Mouse (Mus musculus) kidney, adult 8-10 months (tissue): Measurements from ENCODE around the gene 5730455P16Rik.
A peak's percentile ranks its signal among the peaks of the same experiment; 100 is the strongest.
"Not testable (repeated sequence)": the region's sequence is repeated elsewhere in the genome, so short reads cannot be mapped to it uniquely, and the experiment has no call there.

Experiments
- DNase-seq, 2 experiments: peaks; one replicate each; pipeline ENCODE4 v3.0.0; 2022

The 5730455P16Rik gene

GRCm38 (mm10) chr11:80378452-80379068 is 726 bp upstream of the 5730455P16Rik start:
- not testable (repeated sequence) for DNase-seq

GRCm38 (mm10) chr11:80376651-80377050 is 1.2 kb downstream of the 5730455P16Rik start:
- no peak for DNase-seq

GRCm38 (mm10) chr11:80368949-80369348 is 8.9 kb downstream of the 5730455P16Rik start:
- DNase-seq = no peak

GRCm38 (mm10) chr11:80354832-80355231 is 23.0 kb downstream of the 5730455P16Rik start:
- DNase-seq = no peak

- DNase-seq = peak; percentile 53 to 83
These were observed 25.9 kb downstream of the 5730455P16Rik start for GRCm38 (mm10) chr11:80351832-80352430.

GRCm38 (mm10) chr11:80342482-80342881 is 35.4 kb downstream of the 5730455P16Rik start:
- no peak for DNase-seq

GRCm38 (mm10) chr11:80336351-80336730 is 41.5 kb downstream of the 5730455P16Rik start:
- no peak for DNase-seq

GRCm38 (mm10) chr11:80335609-80336350 is 42.1 kb downstream of the 5730455P16Rik start:
- DNase-seq = no peak

GRCm38 (mm10) chr11:80332709-80333400 is 45.0 kb downstream of the 5730455P16Rik start:
- DNase-seq = no peak

GRCm38 (mm10) chr11:80324636-80325035 is 53.2 kb downstream of the 5730455P16Rik start:
- no peak for DNase-seq

GRCm38 (mm10) chr11:80323255-80323654 is 54.6 kb downstream of the 5730455P16Rik start:
- DNase-seq = no peak

GRCm38 (mm10) chr11:80315743-80316639 is 61.8 kb downstream of the 5730455P16Rik start:
- no peak for DNase-seq

GRCm38 (mm10) chr11:80313944-80314343 is 63.9 kb downstream of the 5730455P16Rik start:
- DNase-seq = no peak

- DNase-seq = no peak
These were observed 64.4 kb downstream of the 5730455P16Rik start for GRCm38 (mm10) chr11:80313462-80313861.

GRCm38 (mm10) chr11:80312565-80312964 is 65.3 kb downstream of the 5730455P16Rik start:
- DNase-seq = no peak

- no peak for DNase-seq
These were observed 65.8 kb downstream of the 5730455P16Rik start for GRCm38 (mm10) chr11:80312049-80312448.

GRCm38 (mm10) chr11:80311271-80311670 is 66.6 kb downstream of the 5730455P16Rik start:
- no peak for DNase-seq
